Mouse (Mus musculus) lung, embryonic 16.5 days (tissue): Measurements from ENCODE around the gene Rab31. TPM values are rescaled to one million over a fixed set of nuclear protein-coding genes. Genes with fewer than 3 reads are reported as not detected.

Source experiments
- ATAC-seq: fragments of 200-750 bp; cut with Nextera tagmentation; 2 replicates; pipeline ENCODE4 v1.8.0; 2017; ENCODE audit warnings: low read depth, mild to moderate bottlenecking, moderate library complexity
- H3K27ac ChIP-seq: fragments of 300-500 bp; sonication (generic); 2 replicates; pipeline ENCODE4 v1.5.1; 2014; ENCODE audit warnings: mild to moderate bottlenecking, control low read depth, low read length
- H3K27me3 ChIP-seq: fragments of 300-500 bp; sonication (generic); 2 replicates; pipeline ENCODE4 v1.6.1; 2014; ENCODE audit warnings: low read depth, low read length, mixed read lengths; ENCODE audit not compliant: control insufficient read depth, insufficient read depth
- H3K36me3 ChIP-seq: fragments of 300-500 bp; sonication (generic); 2 replicates; pipeline ENCODE4 v1.6.1; 2014; ENCODE audit warnings: low read length; ENCODE audit not compliant: control insufficient read depth, insufficient read depth
- H3K4me1 ChIP-seq: fragments of 300-500 bp; sonication (generic); replicated peaks from 2 replicates; pipeline ENCODE4 v1.6.1; 2014; ENCODE audit warnings: low read length, mixed read lengths; ENCODE audit not compliant: control insufficient read depth, insufficient read depth
- H3K4me2 ChIP-seq: fragments of 300-500 bp; sonication (generic); 2 replicates; pipeline ENCODE4 v1.6.1; 2014; ENCODE audit warnings: low read depth, low read length, control low read depth
- H3K4me3 ChIP-seq: fragments of 300-500 bp; sonication (generic); 2 replicates; pipeline ENCODE4 v1.5.1; 2014; ENCODE audit warnings: mild to moderate bottlenecking, low read length, control low read depth
- H3K9ac ChIP-seq: fragments of 300-500 bp; sonication (generic); 2 replicates; pipeline ENCODE4 v1.6.1; 2014; ENCODE audit warnings: low read length, control low read depth
- H3K9me3 ChIP-seq: fragments of 300-500 bp; sonication (generic); 2 replicates; pipeline ENCODE4 v1.6.1; 2016; ENCODE audit warnings: low read length; ENCODE audit not compliant: control insufficient read depth
- WGBS: fragments of 180-500 bp; shearing (Covaris S2); extraction: QIAGEN DNeasy Blood & Tissue Kit; methylation state at CpG from one replicate; pipeline ENCODE4 v1.1.7; 2014; 5-methylcytosine and 5-hydroxymethylcytosine counted together
- polyA plus RNA-seq: library from polyadenylated mRNA; unstranded; fragments of >200 nt; fragmentation: Nextera tagmentation; extraction: Ambion mirVana; gene quantifications from 2 replicates; pipeline ENCODE4 v1.2.1, GENCODE M21; 2015

The Rab31 gene
- polyA plus RNA-seq, 1 experiment from 2014 or later, result 32.0 TPM

GRCm38 (mm10) chr17:65703527-65704391 lies 68.8 kb downstream of the Rab31 start:
- H3K36me3 ChIP-seq, result no peaks in the 10 kb centered on the region
- H3K9ac ChIP-seq, result no peak overlapping the region
- no peaks in the 10 kb centered on the region for H3K27me3 ChIP-seq
- ATAC-seq, result no peak
- no peaks in the 10 kb centered on the region for H3K9me3 ChIP-seq
- 48% methylated on average over 13 of the region's 13 CpGs for WGBS
- no peak overlapping the region for H3K27ac ChIP-seq
- H3K4me3 ChIP-seq, result no peak overlapping the region
- peaks cover 11% of the 10 kb centered on the region for H3K4me1 ChIP-seq
- H3K4me2 ChIP-seq, result no peak overlapping the region

- 32% methylated on average over 13 of the region's 13 CpGs for WGBS
- peak overlapping the region; percentile 88 for H3K27ac ChIP-seq
- peak overlapping the region; percentile 30 for H3K9ac ChIP-seq
- H3K27me3 ChIP-seq, result no peaks in the 10 kb centered on the region
- H3K9me3 ChIP-seq, result no peaks in the 10 kb centered on the region
- no peak overlapping the region for H3K4me2 ChIP-seq
- no peak overlapping the region for H3K4me3 ChIP-seq
- peaks cover 11% of the 10 kb centered on the region for H3K4me1 ChIP-seq
- ATAC-seq, result peak; percentile 66
- no peaks in the 10 kb centered on the region for H3K36me3 ChIP-seq
Measured at GRCm38 (mm10) chr17:65701797-65702566, 70.6 kb downstream of the Rab31 start.

- H3K4me3 ChIP-seq, result no peak overlapping the region
- H3K4me1 ChIP-seq, result peaks cover 11% of the 10 kb centered on the region
- no peaks in the 10 kb centered on the region for H3K9me3 ChIP-seq
- WGBS, result 69% methylated on average over 8 of the region's 8 CpGs
- peak overlapping the region; percentile 88 for H3K27ac ChIP-seq
- no peaks in the 10 kb centered on the region for H3K36me3 ChIP-seq
- no peak overlapping the region for H3K9ac ChIP-seq
- 0 out of 2 replicates have a peak, but pooled peaks have one; percentile 16 for ATAC-seq
- no peaks in the 10 kb centered on the region for H3K27me3 ChIP-seq
- no peak overlapping the region for H3K4me2 ChIP-seq
Measured at GRCm38 (mm10) chr17:65701356-65701755, 71.2 kb downstream of the Rab31 start.

DNA sequence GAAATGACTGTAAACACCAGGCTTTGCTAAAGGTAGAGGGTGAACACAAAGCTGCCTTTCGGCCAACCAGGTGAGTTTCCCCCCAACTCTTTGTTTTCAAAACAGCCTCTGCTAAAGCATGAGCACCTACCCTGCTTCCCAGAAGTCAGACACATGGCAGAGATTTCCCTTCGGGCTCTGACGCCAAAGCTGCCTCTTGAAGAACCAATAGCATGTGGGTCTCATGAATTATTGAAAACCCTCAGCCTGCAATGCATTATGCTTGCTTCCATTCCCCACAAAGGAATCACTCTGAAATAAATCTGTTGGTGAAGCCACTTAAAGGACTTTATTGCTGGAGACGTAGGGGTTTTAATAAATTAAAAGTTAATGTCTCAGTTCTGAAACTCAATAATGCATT lies 72.5 kb downstream of the Rab31 start:
- Histone ChIP-seq H3K4me1 (peaks cover 11% of the 10 kb centered on the region), H3K27me3 (no peaks in the 10 kb centered on the region), H3K9me3 (no peaks in the 10 kb centered on the region), H3K27ac (no peak overlapping the region), H3K4me2 (no peak overlapping the region), H3K9ac (no peak overlapping the region), H3K36me3 (no peaks in the 10 kb centered on the region), H3K4me3 (no peak overlapping the region)
- ATAC-seq, result no peak
- 84% methylated on average over 4 of the region's 4 CpGs for WGBS

DNA sequence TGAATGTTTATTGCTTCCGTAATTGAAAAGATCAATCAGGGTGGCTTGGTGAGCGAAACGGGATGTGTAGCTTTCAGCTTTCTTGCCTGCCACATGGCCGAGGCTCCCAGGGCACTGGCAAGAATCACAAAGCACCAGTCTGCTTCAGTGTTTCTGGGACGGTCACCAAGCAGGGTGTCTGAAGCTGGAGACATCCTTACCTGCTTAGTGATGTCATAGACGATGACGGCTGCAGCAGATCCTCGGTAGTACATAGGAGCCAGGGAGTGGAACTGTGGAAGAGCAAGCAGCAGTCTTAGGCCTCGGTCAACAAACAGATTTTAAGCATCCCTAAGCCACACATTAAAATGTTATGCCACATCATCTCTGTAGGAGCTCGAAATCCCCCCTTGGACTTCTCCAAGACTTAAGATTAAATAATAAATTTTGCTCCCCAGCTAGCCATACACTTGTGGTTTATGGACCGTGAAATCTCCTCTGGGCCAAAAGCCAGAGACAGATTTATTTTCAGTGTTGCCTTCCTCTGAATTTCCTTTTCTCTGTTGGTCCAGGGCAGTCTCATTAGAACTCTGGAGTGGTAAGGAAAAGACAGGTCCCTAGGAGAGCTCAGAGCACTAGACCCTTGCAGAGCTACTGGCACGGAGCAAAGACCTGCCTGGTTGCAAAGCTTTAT lies 74.6 kb downstream of the Rab31 start:
- H3K4me3 ChIP-seq, result no peak overlapping the region
- no peak for ATAC-seq
- no peak overlapping the region for H3K27ac ChIP-seq
- 84% methylated on average over 12 of the region's 12 CpGs for WGBS
- no peak overlapping the region for H3K4me2 ChIP-seq
- H3K9me3 ChIP-seq, result no peaks in the 10 kb centered on the region
- H3K9ac ChIP-seq, result no peak overlapping the region
- H3K36me3 ChIP-seq, result no peaks in the 10 kb centered on the region
- H3K4me1 ChIP-seq, result peaks cover 7% of the 10 kb centered on the region
- no peaks in the 10 kb centered on the region for H3K27me3 ChIP-seq

DNA sequence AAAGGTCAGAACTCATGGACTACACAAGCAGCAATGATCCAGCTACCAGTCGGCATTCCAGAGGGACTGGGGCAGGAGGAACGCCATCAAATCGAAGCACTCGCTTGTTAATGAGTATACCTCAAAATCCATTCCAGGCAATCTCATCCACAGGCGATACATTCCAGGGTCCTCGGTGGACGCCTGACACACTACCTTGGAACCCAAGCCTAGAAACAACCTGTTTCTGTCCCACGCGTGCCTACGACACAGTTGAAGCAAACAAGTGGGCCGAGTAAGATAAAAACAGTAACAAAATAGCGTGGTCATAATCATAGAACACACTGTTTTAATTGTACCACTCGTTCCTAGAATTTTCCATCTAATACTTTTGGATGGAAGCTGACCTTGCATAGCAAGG lies 75.6 kb downstream of the Rab31 start:
- Histone ChIP-seq H3K36me3 (no peaks in the 10 kb centered on the region), H3K4me3 (no peak overlapping the region), H3K4me1 (peaks cover 2% of the 10 kb centered on the region; the same call in 1 of the 2 replicates), H3K4me2 (no peak overlapping the region), H3K9me3 (no peaks in the 10 kb centered on the region), H3K27ac (no peak overlapping the region), H3K27me3 (no peaks in the 10 kb centered on the region), H3K9ac (no peak overlapping the region)
- ATAC-seq, result no peak
- 93% methylated on average over 13 of the region's 13 CpGs for WGBS

DNA sequence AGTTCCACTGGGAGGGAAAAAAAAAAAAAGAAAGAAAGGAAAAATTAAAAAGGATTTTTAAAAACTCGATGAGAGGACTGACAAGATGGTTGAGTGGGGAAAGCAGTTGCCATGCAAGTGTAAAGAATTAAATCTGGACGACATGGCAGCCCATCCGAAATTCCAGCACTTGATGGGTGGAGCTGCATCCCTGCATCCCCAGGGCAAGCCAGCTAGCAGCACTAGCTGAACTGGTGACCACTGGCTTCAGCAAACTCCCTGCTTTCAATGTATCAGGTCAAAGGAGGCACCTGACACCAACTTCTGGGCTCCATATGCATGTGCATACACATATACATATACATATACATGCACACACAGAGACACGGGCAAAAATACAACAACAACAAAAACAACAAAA lies 80.3 kb downstream of the Rab31 start:
- H3K4me3 ChIP-seq, result no peak overlapping the region
- ATAC-seq, result no peak

GRCm38 (mm10) chr17:65683731-65684130 lies 88.8 kb downstream of the Rab31 start:
- no peak overlapping the region for H3K9ac ChIP-seq
- H3K4me2 ChIP-seq, result no peak overlapping the region
- H3K36me3 ChIP-seq, result no peaks in the 10 kb centered on the region
- no peak overlapping the region for H3K4me3 ChIP-seq
- H3K9me3 ChIP-seq, result no peaks in the 10 kb centered on the region
- no peak overlapping the region for H3K27ac ChIP-seq
- no peaks in the 10 kb centered on the region for H3K4me1 ChIP-seq
- ATAC-seq, result no peak
- WGBS, result 78% methylated on average over 2 of the region's 2 CpGs
- no peaks in the 10 kb centered on the region for H3K27me3 ChIP-seq

More for the DNA sequence above, 80.3 kb downstream of the Rab31 start:
- no peaks in the 10 kb centered on the region; the same call in 1 of the 2 replicates for H3K9me3 ChIP-seq
- H3K4me2 ChIP-seq, result no peak overlapping the region
- 75% methylated on average over 4 of the region's 4 CpGs for WGBS
- no peaks in the 10 kb centered on the region for H3K4me1 ChIP-seq
- no peaks in the 10 kb centered on the region for H3K27me3 ChIP-seq
- no peak overlapping the region for H3K27ac ChIP-seq
- H3K9ac ChIP-seq, result no peak overlapping the region
- H3K36me3 ChIP-seq, result no peaks in the 10 kb centered on the region

GRCm38 (mm10) chr17:65683316-65683715 lies 89.2 kb downstream of the Rab31 start:
- 87% methylated on average over 3 of the region's 3 CpGs for WGBS
- Histone ChIP-seq H3K9ac (no peak overlapping the region), H3K4me2 (no peak overlapping the region), H3K27me3 (no peaks in the 10 kb centered on the region), H3K4me3 (no peak overlapping the region), H3K4me1 (no peaks in the 10 kb centered on the region), H3K27ac (no peak overlapping the region), H3K36me3 (no peaks in the 10 kb centered on the region), H3K9me3 (no peaks in the 10 kb centered on the region)
- no peak for ATAC-seq
